Mouse (Mus musculus) hindbrain, embryonic 14.5 days (tissue): ENCODE data around the gene Hcn1. TPM values are rescaled to one million over a fixed set of nuclear protein-coding genes. Genes with fewer than 3 reads are reported as not detected.

ENCODE experiments used
- ATAC-seq: fragments of 200-750 bp; cut with Nextera tagmentation; 2 replicates; pipeline ENCODE4 v1.8.0; 2017; ENCODE audit warnings: moderate number of reproducible peaks, mild to moderate bottlenecking, moderate TSS enrichment, moderate library complexity; ENCODE audit not compliant: low FRiP score
- DNase-seq: peaks from one replicate; pipeline ENCODE4 v3.0.0-alpha.2; 2015; ENCODE audit warnings: low spot score
- H3K27ac ChIP-seq: fragments of 300-500 bp; sonication (generic); 2 replicates; pipeline ENCODE4 v1.5.1; 2014; ENCODE audit warnings: mild to moderate bottlenecking, moderate library complexity
- H3K27me3 ChIP-seq: fragments of 300-500 bp; sonication (generic); 2 replicates; pipeline ENCODE4 v1.6.1; 2014; ENCODE audit warnings: mild to moderate bottlenecking, low read length, mixed read lengths; ENCODE audit not compliant: control insufficient read depth, insufficient read depth
- H3K36me3 ChIP-seq: fragments of 300-500 bp; sonication (generic); replicated peaks from 2 replicates; pipeline ENCODE4 v1.6.1; 2014; ENCODE audit not compliant: control insufficient read depth, insufficient read depth
- H3K4me1 ChIP-seq: fragments of 300-500 bp; sonication (generic); replicated peaks from 2 replicates; pipeline ENCODE4 v1.6.1; 2014; ENCODE audit warnings: antibody characterized with exemption, low read length, mixed read lengths; ENCODE audit not compliant: control insufficient read depth, insufficient read depth
- H3K4me2 ChIP-seq: fragments of 300-500 bp; sonication (generic); replicated peaks from 2 replicates; pipeline ENCODE4 v1.6.1; 2014; ENCODE audit warnings: mild to moderate bottlenecking, moderate library complexity
- H3K4me3 ChIP-seq: fragments of 300-500 bp; sonication (generic); replicated peaks from 2 replicates; pipeline ENCODE4 v1.5.1; 2014; ENCODE audit warnings: mild to moderate bottlenecking, low read length
- H3K9ac ChIP-seq: fragments of 300-500 bp; sonication (generic); 2 replicates; pipeline ENCODE4 v1.6.1; 2014
- H3K9me3 ChIP-seq: fragments of 300-500 bp; sonication (generic); 2 replicates; pipeline ENCODE4 v1.6.1; 2016; ENCODE audit warnings: low read length; ENCODE audit not compliant: control insufficient read depth
- WGBS: fragments of 180-500 bp; shearing (Covaris S2); extraction: QIAGEN DNeasy Blood & Tissue Kit; methylation state at CpG from one replicate; pipeline ENCODE4 v1.1.7; 2014; 5-methylcytosine and 5-hydroxymethylcytosine counted together
- polyA plus RNA-seq: library from polyadenylated mRNA; unstranded; fragments of >200 nt; fragmentation: Nextera tagmentation; extraction: Ambion mirVana; gene quantifications from 2 replicates; pipeline ENCODE4 v1.2.1, GENCODE M21; 2014

The Hcn1 gene
- polyA plus RNA-seq, result 1.4 TPM in 2 replicates

- ATAC-seq, result peak; percentile 98
- Histone ChIP-seq H3K27ac (peak within 1 kb of the TSS; percentile 70), H3K27me3 (peaks cover 27% of the 10 kb centered on the region), H3K4me2 (peak within 1 kb of the TSS; percentile 84), H3K36me3 (no peaks in the 10 kb centered on the region), H3K9ac (peak within 1 kb of the TSS; percentile 67), H3K4me1 (peaks cover 13% of the 10 kb centered on the region; the same call in 1 of the 2 replicates), H3K4me3 (peak within 1 kb of the TSS; percentile 82), H3K9me3 (no peaks in the 10 kb centered on the region)
- DNase-seq, result peak; percentile 86
- under 1% methylated on average over 37 of the region's 45 CpGs for WGBS
These were observed at the start of gene Hcn1 for GRCm38 (mm10) chr13:117602181-117602580. Hcn1 (plus strand) TSS chr13:117602320.

- Histone ChIP-seq H3K4me2 (no peak overlapping the region), H3K4me3 (no peak overlapping the region), H3K9me3 (no peaks in the 10 kb centered on the region), H3K27me3 (no peaks in the 10 kb centered on the region), H3K36me3 (no peaks in the 10 kb centered on the region), H3K9ac (no peak overlapping the region), H3K4me1 (no peaks in the 10 kb centered on the region), H3K27ac (no peak overlapping the region)
- ATAC-seq, result peak; percentile 60; the same call in 1 of the 2 replicates
- 65% methylated on average over 8 of the region's 8 CpGs for WGBS
- DNase-seq, result no peak
These were observed 34.9 kb upstream of the Hcn1 start for GRCm38 (mm10) chr13:117567251-117567650.

GRCm38 (mm10) chr13:117571747-117572146 is 30.4 kb upstream of the Hcn1 start:
- H3K36me3 ChIP-seq, result no peaks in the 10 kb centered on the region
- no peak overlapping the region for H3K9ac ChIP-seq
- ATAC-seq (no peak), DNase-seq (no peak)
- no peak overlapping the region for H3K4me3 ChIP-seq
- WGBS, result 39% methylated on average over 3 of the region's 3 CpGs
- H3K27ac ChIP-seq, result no peak overlapping the region
- H3K9me3 ChIP-seq, result no peaks in the 10 kb centered on the region
- H3K4me2 ChIP-seq, result no peak overlapping the region
- H3K27me3 ChIP-seq, result no peaks in the 10 kb centered on the region
- H3K4me1 ChIP-seq, result no peaks in the 10 kb centered on the region

- no peaks in the 10 kb centered on the region for H3K4me1 ChIP-seq
- H3K9ac ChIP-seq, result no peak overlapping the region
- ATAC-seq (no peak), DNase-seq (no peak)
- H3K4me3 ChIP-seq, result no peak overlapping the region
- 45% methylated on average over 10 of the region's 10 CpGs for WGBS
- H3K27ac ChIP-seq, result no peak overlapping the region
- no peaks in the 10 kb centered on the region for H3K36me3 ChIP-seq
- no peaks in the 10 kb centered on the region for H3K27me3 ChIP-seq
- no peaks in the 10 kb centered on the region for H3K9me3 ChIP-seq
- H3K4me2 ChIP-seq, result no peak overlapping the region
These were observed 7.5 kb upstream of the Hcn1 start for GRCm38 (mm10) chr13:117594494-117595182.

GRCm38 (mm10) chr13:117595183-117595532 is 7.0 kb upstream of the Hcn1 start:
- 15% methylated on average over 3 of the region's 3 CpGs for WGBS
- no peaks in the 10 kb centered on the region for H3K27me3 ChIP-seq
- DNase-seq, result no peak

GRCm38 (mm10) chr13:117601331-117601965 is 672 bp upstream of the Hcn1 start:
- ATAC-seq, result no peak
- Histone ChIP-seq H3K36me3 (no peaks in the 10 kb centered on the region), H3K27me3 (peaks cover 27% of the 10 kb centered on the region), H3K9ac (no peak overlapping the region), H3K4me3 (no peak overlapping the region; the same call in 1 of the 2 replicates), H3K4me1 (peaks cover 13% of the 10 kb centered on the region; the same call in 1 of the 2 replicates), H3K27ac (no peak overlapping the region), H3K4me2 (peak overlapping the region; percentile 84), H3K9me3 (no peaks in the 10 kb centered on the region)
- DNase-seq, result no peak
- WGBS, result 58% methylated on average over 9 of the region's 9 CpGs

More at GRCm38 (mm10) chr13:117595183-117595532, 7.0 kb upstream of the Hcn1 start:
- Histone ChIP-seq H3K4me3 (no peak overlapping the region), H3K9me3 (no peaks in the 10 kb centered on the region), H3K36me3 (no peaks in the 10 kb centered on the region), H3K4me1 (no peaks in the 10 kb centered on the region), H3K9ac (no peak overlapping the region), H3K4me2 (no peak overlapping the region), H3K27ac (no peak overlapping the region)
- ATAC-seq, result no peak

- Histone ChIP-seq H3K9me3 (no peaks in the 10 kb centered on the region), H3K4me1 (peaks cover 13% of the 10 kb centered on the region; the same call in 1 of the 2 replicates), H3K9ac (peak overlapping the region; percentile 67), H3K27ac (peak overlapping the region; percentile 70), H3K36me3 (no peaks in the 10 kb centered on the region), H3K4me3 (peak overlapping the region; percentile 82), H3K27me3 (peaks cover 27% of the 10 kb centered on the region), H3K4me2 (peak overlapping the region; percentile 84)
- ATAC-seq, result peak; percentile 80
- peak; percentile 37 for DNase-seq
- WGBS, result under 1% methylated on average over 56 of the region's 62 CpGs
These were observed 668 bp downstream of the Hcn1 start for GRCm38 (mm10) chr13:117602617-117603358.

GRCm38 (mm10) chr13:117603421-117603820 is 1.3 kb downstream of the Hcn1 start:
- H3K4me1 ChIP-seq, result peaks cover 13% of the 10 kb centered on the region; the same call in 1 of the 2 replicates
- H3K27ac ChIP-seq, result no peak overlapping the region
- H3K9ac ChIP-seq, result peak overlapping the region; percentile 67
- DNase-seq, result no peak
- no peaks in the 10 kb centered on the region for H3K9me3 ChIP-seq
- H3K4me2 ChIP-seq, result peak overlapping the region; percentile 84
- ATAC-seq, result no peak
- WGBS, result 8% methylated on average over 11 of the region's 11 CpGs
- H3K4me3 ChIP-seq, result peak overlapping the region; percentile 82
- H3K27me3 ChIP-seq, result peaks cover 27% of the 10 kb centered on the region
- no peaks in the 10 kb centered on the region for H3K36me3 ChIP-seq

- DNase-seq (peak; percentile 60), ATAC-seq (no peak)
- Histone ChIP-seq H3K4me3 (peak overlapping the region; percentile 82), H3K9me3 (no peaks in the 10 kb centered on the region), H3K27me3 (peaks cover 27% of the 10 kb centered on the region), H3K4me2 (peak overlapping the region; percentile 84), H3K4me1 (peaks cover 13% of the 10 kb centered on the region; the same call in 1 of the 2 replicates), H3K9ac (peak overlapping the region; percentile 67), H3K36me3 (no peaks in the 10 kb centered on the region), H3K27ac (no peak overlapping the region)
- 32% methylated on average over 7 of the region's 7 CpGs for WGBS
These were observed 2.0 kb downstream of the Hcn1 start for GRCm38 (mm10) chr13:117604073-117604472.
